Mouse (Mus musculus) hindbrain, embryonic 15.5 days (tissue): ENCODE measurements at regions not wholly inside any gene's neighbourhood (a gene's known extent, or its start where the extent isn't known, plus 50 kb on each side); places are given as distances from the start of the nearest gene placed in this dataset.

Source experiments
- ATAC-seq: fragments of 200-750 bp; cut with Nextera tagmentation; 2 replicates; pipeline ENCODE4 v1.8.0; 2017; ENCODE audit warnings: low read depth, moderate number of reproducible peaks, moderate TSS enrichment; ENCODE audit not compliant: low FRiP score
- H3K27ac ChIP-seq: fragments of 300-500 bp; sonication (generic); replicated peaks from 2 replicates; pipeline ENCODE4 v1.5.1; 2015; ENCODE audit warnings: mild to moderate bottlenecking, inconsistent platforms
- H3K27me3 ChIP-seq: fragments of 300-500 bp; sonication (generic); 2 replicates; pipeline ENCODE4 v1.6.1; 2015; ENCODE audit warnings: control low read depth, inconsistent platforms
- H3K36me3 ChIP-seq: fragments of 300-500 bp; sonication (generic); 2 replicates; pipeline ENCODE4 v1.6.1; 2015; ENCODE audit warnings: control low read depth, inconsistent platforms
- H3K4me1 ChIP-seq: fragments of 300-500 bp; sonication (generic); replicated peaks from 2 replicates; pipeline ENCODE4 v1.6.1; 2015; ENCODE audit warnings: control low read depth, inconsistent platforms
- H3K4me2 ChIP-seq: fragments of 300-500 bp; sonication (generic); 2 replicates; pipeline ENCODE4 v1.6.1; 2015; ENCODE audit warnings: moderate library complexity, mild to moderate bottlenecking, inconsistent platforms
- H3K4me3 ChIP-seq: fragments of 300-500 bp; sonication (generic); 2 replicates; pipeline ENCODE4 v1.5.1; 2015; ENCODE audit warnings: mild to moderate bottlenecking, inconsistent platforms
- H3K9ac ChIP-seq: fragments of 300-500 bp; sonication (generic); 2 replicates; pipeline ENCODE4 v1.6.1; 2015; ENCODE audit warnings: inconsistent platforms
- H3K9me3 ChIP-seq: fragments of 300-500 bp; sonication (generic); 2 replicates; pipeline ENCODE4 v1.6.1; 2016; ENCODE audit warnings: control low read depth, inconsistent platforms
- WGBS: fragments of 180-500 bp; shearing (Covaris S2); methylation state at CpG from one replicate; pipeline ENCODE4 v1.1.7; 2015; 5-methylcytosine and 5-hydroxymethylcytosine counted together

- ATAC-seq, result no peak
- H3K4me3 ChIP-seq, result no peak overlapping the region
- H3K36me3 ChIP-seq, result no peaks in the 10 kb centered on the region
Observed at GRCm38 (mm10) chr3:115766153-115766552, 51.3 kb upstream of the S1pr1 start.

GRCm38 (mm10) chr3:115768290-115768689 is 53.4 kb upstream of the S1pr1 start:
- no peaks in the 10 kb centered on the region for H3K27me3 ChIP-seq
- H3K36me3 ChIP-seq, result no peaks in the 10 kb centered on the region
- H3K9me3 ChIP-seq, result no peaks in the 10 kb centered on the region
- H3K4me3 ChIP-seq, result no peak overlapping the region
- no peak for ATAC-seq
- H3K9ac ChIP-seq, result no peak overlapping the region
- 100% methylated on average over 1 of the region's 1 CpGs for WGBS
- H3K4me1 ChIP-seq, result no peaks in the 10 kb centered on the region
- no peak overlapping the region for H3K4me2 ChIP-seq
- no peak overlapping the region for H3K27ac ChIP-seq

More at GRCm38 (mm10) chr3:115766153-115766552, 51.3 kb upstream of the S1pr1 start:
- Histone ChIP-seq H3K27me3 (no peaks in the 10 kb centered on the region), H3K27ac (no peak overlapping the region), H3K4me2 (no peak overlapping the region), H3K4me1 (no peaks in the 10 kb centered on the region), H3K9me3 (no peaks in the 10 kb centered on the region), H3K9ac (no peak overlapping the region)
- WGBS, result 75% methylated on average over 8 of the region's 8 CpGs

GRCm38 (mm10) chr3:115768761-115769530 is 54.1 kb upstream of the S1pr1 start:
- Histone ChIP-seq H3K36me3 (no peaks in the 10 kb centered on the region), H3K4me1 (no peaks in the 10 kb centered on the region), H3K27ac (no peak overlapping the region), H3K9me3 (no peaks in the 10 kb centered on the region), H3K4me2 (no peak overlapping the region), H3K4me3 (no peak overlapping the region), H3K9ac (no peak overlapping the region), H3K27me3 (no peaks in the 10 kb centered on the region)
- ATAC-seq, result no peak
- WGBS, result 69% methylated on average over 19 of the region's 19 CpGs

- WGBS, result 86% methylated on average over 5 of the region's 5 CpGs
Observed at GRCm38 (mm10) chr3:115772676-115773075, 57.8 kb upstream of the S1pr1 start.

GRCm38 (mm10) chr3:115774321-115774720 is 59.4 kb upstream of the S1pr1 start:
- Histone ChIP-seq H3K9ac (no peak overlapping the region), H3K4me2 (peak overlapping the region; percentile 39), H3K27ac (no peak overlapping the region), H3K36me3 (no peaks in the 10 kb centered on the region), H3K4me3 (peak overlapping the region; percentile 6; the same call in 1 of the 2 replicates), H3K4me1 (peaks cover 8% of the 10 kb centered on the region; the same call in 1 of the 2 replicates), H3K9me3 (no peaks in the 10 kb centered on the region), H3K27me3 (no peaks in the 10 kb centered on the region)
- WGBS, result 35% methylated on average over 8 of the region's 8 CpGs
- peak; percentile 73; the same call in 1 of the 2 replicates for ATAC-seq

More at GRCm38 (mm10) chr3:115772676-115773075, 57.8 kb upstream of the S1pr1 start:
- Histone ChIP-seq H3K9me3 (no peaks in the 10 kb centered on the region), H3K27me3 (no peaks in the 10 kb centered on the region), H3K4me3 (no peak overlapping the region), H3K27ac (no peak overlapping the region), H3K9ac (no peak overlapping the region), H3K36me3 (no peaks in the 10 kb centered on the region), H3K4me1 (peaks cover 8% of the 10 kb centered on the region; the same call in 1 of the 2 replicates), H3K4me2 (no peak overlapping the region)
- ATAC-seq, result no peak

- H3K27ac ChIP-seq, result no peak overlapping the region
- H3K4me3 ChIP-seq, result 0 out of 2 replicates have a peak overlapping the region, but pooled peaks have one; percentile 6
- ATAC-seq, result peak; percentile 66; the same call in 1 of the 2 replicates
- WGBS, result 42% methylated on average over 4 of the region's 4 CpGs
- no peaks in the 10 kb centered on the region for H3K9me3 ChIP-seq
- H3K4me1 ChIP-seq, result peaks cover 8% of the 10 kb centered on the region; the same call in 1 of the 2 replicates
- H3K27me3 ChIP-seq, result no peaks in the 10 kb centered on the region
- H3K4me2 ChIP-seq, result peak overlapping the region; percentile 39
- H3K9ac ChIP-seq, result no peak overlapping the region
- no peaks in the 10 kb centered on the region for H3K36me3 ChIP-seq
Observed at GRCm38 (mm10) chr3:115774723-115775122, 59.9 kb upstream of the S1pr1 start.

- ATAC-seq, result no peak
- Histone ChIP-seq H3K27me3 (no peaks in the 10 kb centered on the region), H3K9me3 (no peaks in the 10 kb centered on the region), H3K4me2 (no peak overlapping the region), H3K4me1 (peaks cover 5% of the 10 kb centered on the region; the same call in 1 of the 2 replicates), H3K36me3 (no peaks in the 10 kb centered on the region), H3K9ac (no peak overlapping the region), H3K4me3 (no peak overlapping the region), H3K27ac (no peak overlapping the region)
- WGBS, result 93% methylated on average over 10 of the region's 10 CpGs
Observed at GRCm38 (mm10) chr3:115779144-115779890, 64.4 kb upstream of the S1pr1 start.

GRCm38 (mm10) chr3:115779906-115780305 is 65.0 kb upstream of the S1pr1 start:
- no peak overlapping the region for H3K4me3 ChIP-seq
- no peak overlapping the region for H3K9ac ChIP-seq
- no peaks in the 10 kb centered on the region for H3K27me3 ChIP-seq
- no peak overlapping the region for H3K27ac ChIP-seq
- ATAC-seq, result no peak
- no peaks in the 10 kb centered on the region for H3K36me3 ChIP-seq
- no peak overlapping the region for H3K4me2 ChIP-seq
- 87% methylated on average over 5 of the region's 5 CpGs for WGBS
- no peaks in the 10 kb centered on the region for H3K4me1 ChIP-seq
- H3K9me3 ChIP-seq, result no peaks in the 10 kb centered on the region

- Histone ChIP-seq H3K4me2 (no peak overlapping the region), H3K4me1 (no peaks in the 10 kb centered on the region), H3K27ac (no peak overlapping the region), H3K36me3 (no peaks in the 10 kb centered on the region), H3K9me3 (no peaks in the 10 kb centered on the region), H3K4me3 (no peak overlapping the region), H3K27me3 (no peaks in the 10 kb centered on the region), H3K9ac (no peak overlapping the region)
- ATAC-seq, result no peak
Observed at GRCm38 (mm10) chr3:115782726-115783125, 67.9 kb upstream of the S1pr1 start.

- Histone ChIP-seq H3K27me3 (no peaks in the 10 kb centered on the region), H3K9ac (no peak overlapping the region), H3K27ac (no peak overlapping the region), H3K4me2 (no peak overlapping the region), H3K4me3 (no peak overlapping the region), H3K36me3 (no peaks in the 10 kb centered on the region), H3K4me1 (no peaks in the 10 kb centered on the region), H3K9me3 (no peaks in the 10 kb centered on the region)
- 77% methylated on average over 1 of the region's 1 CpGs for WGBS
- no peak for ATAC-seq
Observed at GRCm38 (mm10) chr3:115787360-115787759, 72.5 kb upstream of the S1pr1 start.

GRCm38 (mm10) chr3:115788525-115788924 is 73.7 kb upstream of the S1pr1 start:
- no peaks in the 10 kb centered on the region for H3K27me3 ChIP-seq
- WGBS, result 87% methylated on average over 3 of the region's 3 CpGs
- H3K4me3 ChIP-seq, result no peak overlapping the region
- H3K9me3 ChIP-seq, result no peaks in the 10 kb centered on the region
- no peak overlapping the region for H3K4me2 ChIP-seq
- no peaks in the 10 kb centered on the region for H3K4me1 ChIP-seq
- H3K9ac ChIP-seq, result no peak overlapping the region
- no peaks in the 10 kb centered on the region for H3K36me3 ChIP-seq
- no peak for ATAC-seq
- H3K27ac ChIP-seq, result no peak overlapping the region

- Histone ChIP-seq H3K9me3 (no peaks in the 10 kb centered on the region), H3K4me3 (no peak overlapping the region), H3K4me2 (no peak overlapping the region), H3K27ac (no peak overlapping the region), H3K36me3 (no peaks in the 10 kb centered on the region), H3K4me1 (no peaks in the 10 kb centered on the region), H3K27me3 (no peaks in the 10 kb centered on the region), H3K9ac (no peak overlapping the region)
- 84% methylated on average over 6 of the region's 6 CpGs for WGBS
- no peak for ATAC-seq
Observed at GRCm38 (mm10) chr3:115789063-115789462, 74.2 kb upstream of the S1pr1 start.
